Mouse (Mus musculus) adrenal gland, adult 18-20 months (tissue): Measurements from ENCODE around the gene Tcf7. TPM values are rescaled to one million over a fixed set of nuclear protein-coding genes. Genes with fewer than 3 reads are reported as not detected.

Source experiments
- DNase-seq, 2 experiments: peaks; one replicate each; pipeline ENCODE4 v3.0.0; 2021 to 2022; ENCODE audit warnings: low spot score in 2 of 2
- long read RNA-seq, 2 experiments: library from polyadenylated mRNA; stranded (forward); transcript quantifications; one replicate each; pipeline ENCODE4 v2.0.0; 2021
- total RNA-seq, 2 experiments: library from RNA; stranded (reverse); gene quantifications; 1 replicate in 1 of 2; 2 replicates in 1 of 2; pipeline ENCODE4 v1.2.3; 2021

The Tcf7 gene
- total RNA-seq: 10 to 100 TPM; 35.1 to 46.9 TPM
- long read RNA-seq, experiment 1, partial matches to known transcripts: 4 of 40 reads
- long read RNA-seq, experiment 1, other reads (novel, unspliced or antisense): 34 of 40 reads
- long read RNA-seq, experiment 2, partial matches to known transcripts: 3 of 14 reads
- long read RNA-seq, experiment 2, other reads (novel, unspliced or antisense): 11 of 14 reads

DNA sequence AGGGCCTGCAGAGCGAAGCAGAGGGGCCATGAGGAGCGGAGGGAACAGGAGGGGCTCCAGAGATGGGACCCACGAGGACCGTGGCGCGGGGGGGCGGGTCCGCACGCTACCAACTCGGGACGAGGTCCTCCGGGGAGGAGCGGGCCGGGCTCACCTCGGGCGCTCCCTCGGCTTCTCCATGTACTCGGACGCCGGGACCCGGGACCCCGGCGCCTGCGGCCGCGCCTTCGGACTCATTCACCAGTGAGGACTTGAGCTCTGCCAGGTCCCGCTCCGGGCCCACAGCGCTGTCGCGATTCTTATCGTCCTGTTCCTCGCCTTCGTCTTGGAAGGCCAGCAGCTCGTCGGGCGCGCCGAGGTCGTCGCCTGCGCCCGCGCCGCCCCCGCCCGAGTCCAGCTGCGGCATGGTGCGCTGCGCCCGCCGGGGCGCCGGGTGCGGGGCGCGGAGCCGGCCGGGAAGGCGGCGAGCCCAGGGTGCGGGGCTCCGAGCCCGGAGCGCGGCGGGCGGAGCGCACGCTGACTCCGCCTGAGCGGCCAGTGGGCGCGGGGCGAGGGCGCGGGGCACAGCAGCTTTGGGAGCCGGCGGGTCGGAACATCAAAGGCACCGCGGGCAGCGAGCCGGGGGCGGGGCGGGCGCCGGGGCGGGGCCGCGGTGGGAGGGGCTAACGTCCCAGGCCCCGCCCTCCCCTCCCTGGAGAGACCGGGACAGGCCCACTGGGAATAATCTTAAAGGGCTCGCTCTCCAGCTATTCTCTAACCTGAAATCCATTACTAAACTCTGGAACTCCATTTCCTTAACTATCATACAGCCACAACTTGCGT is at the start of gene Tcf7:
TSS of gene Tcf7 (minus strand) at position 241 of the 822 bp plus-strand sequence.
- peak; percentile 78 to 79 for DNase-seq

- no peak for DNase-seq
Measured at GRCm38 (mm10) chr11:52327313-52327712, 44.5 kb upstream of the Tcf7 start.

DNA sequence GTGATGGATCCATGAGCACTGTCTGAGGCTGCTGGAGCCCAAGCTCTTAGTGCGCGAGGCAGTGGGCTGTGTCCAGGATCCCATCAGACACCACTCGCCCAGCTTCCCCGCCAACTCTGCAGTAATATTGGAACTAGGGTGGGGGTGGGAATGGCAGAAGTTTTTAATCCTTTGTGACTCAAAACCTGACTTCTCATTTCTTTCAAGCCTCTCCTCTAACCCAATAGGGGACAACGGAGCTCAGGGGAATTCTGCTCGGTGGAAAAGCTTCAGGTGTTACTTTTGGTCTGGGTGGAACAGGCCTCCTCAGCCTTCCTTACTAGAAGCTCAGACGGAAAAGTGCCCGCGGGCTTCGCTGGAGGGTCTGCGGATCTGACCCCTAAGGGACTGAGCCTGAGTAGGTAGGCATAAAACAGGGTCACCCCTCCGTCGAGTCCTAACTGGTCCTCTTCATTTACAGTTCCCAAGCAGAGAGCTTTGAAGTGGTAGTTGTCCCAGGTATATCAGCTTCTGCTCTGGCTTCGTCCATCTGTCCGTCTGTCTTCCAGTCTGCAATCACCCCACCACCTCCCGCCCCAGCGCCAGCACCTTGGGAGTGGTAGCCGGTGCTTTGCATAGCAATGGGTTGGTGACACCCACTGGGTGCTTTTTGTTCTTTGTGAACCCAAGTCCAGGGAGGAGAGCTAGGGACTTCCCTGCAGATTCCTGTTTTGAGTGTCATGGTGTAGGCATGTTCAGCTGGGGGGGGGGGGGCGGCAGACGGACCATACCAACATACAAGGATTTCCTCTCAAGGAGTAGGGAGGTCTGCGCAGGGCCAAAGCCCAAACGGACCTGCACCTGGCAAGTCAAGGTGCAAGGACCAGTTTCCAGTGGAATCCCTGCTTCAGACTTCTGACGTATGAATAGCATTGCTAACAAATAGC is 41.9 kb upstream of the Tcf7 start:
- no peak for DNase-seq

DNA sequence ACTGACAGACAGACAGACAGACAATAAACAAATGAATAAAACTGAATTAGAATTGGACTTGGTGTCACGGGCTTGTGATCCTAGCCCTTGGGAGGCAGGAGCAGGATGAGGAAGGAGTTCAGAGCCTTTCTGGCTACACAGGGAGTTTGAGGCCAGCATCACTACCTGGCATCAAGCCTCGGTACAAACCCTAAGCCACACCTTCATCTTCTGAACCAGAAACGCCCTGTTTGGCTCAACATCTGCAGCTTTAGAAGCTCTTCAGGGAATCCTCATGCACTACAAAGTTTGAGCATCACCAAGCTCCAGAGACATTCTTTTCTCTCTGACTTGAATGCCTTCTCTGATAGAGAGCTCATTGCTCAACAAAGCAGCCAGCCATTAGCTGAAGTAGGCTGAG is 38.7 kb upstream of the Tcf7 start:
- no peak for DNase-seq

GRCm38 (mm10) chr11:52320529-52320928 is 37.7 kb upstream of the Tcf7 start:
- no peak for DNase-seq

GRCm38 (mm10) chr11:52319664-52320063 is 36.9 kb upstream of the Tcf7 start:
- no peak for DNase-seq

DNA sequence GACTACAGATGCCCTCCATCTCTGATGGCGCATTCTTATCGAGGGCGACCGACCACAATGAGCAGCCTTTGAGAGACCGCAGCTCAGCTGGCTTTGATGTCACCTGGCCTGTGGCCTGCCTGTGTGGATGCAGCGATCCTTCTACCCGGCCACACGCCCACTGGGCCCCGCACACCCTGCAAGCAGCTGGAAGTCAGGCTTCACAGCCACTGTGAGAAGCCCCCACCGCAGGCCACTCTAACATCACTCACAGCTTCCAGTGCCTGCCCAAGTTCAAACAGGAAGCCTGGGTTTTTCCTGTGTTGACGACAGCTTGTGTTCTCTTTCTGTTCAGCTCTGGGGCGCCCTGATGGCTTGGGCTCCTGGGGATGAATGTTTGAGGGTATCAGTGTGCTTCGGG is 35.6 kb upstream of the Tcf7 start:
- DNase-seq: no peak

DNA sequence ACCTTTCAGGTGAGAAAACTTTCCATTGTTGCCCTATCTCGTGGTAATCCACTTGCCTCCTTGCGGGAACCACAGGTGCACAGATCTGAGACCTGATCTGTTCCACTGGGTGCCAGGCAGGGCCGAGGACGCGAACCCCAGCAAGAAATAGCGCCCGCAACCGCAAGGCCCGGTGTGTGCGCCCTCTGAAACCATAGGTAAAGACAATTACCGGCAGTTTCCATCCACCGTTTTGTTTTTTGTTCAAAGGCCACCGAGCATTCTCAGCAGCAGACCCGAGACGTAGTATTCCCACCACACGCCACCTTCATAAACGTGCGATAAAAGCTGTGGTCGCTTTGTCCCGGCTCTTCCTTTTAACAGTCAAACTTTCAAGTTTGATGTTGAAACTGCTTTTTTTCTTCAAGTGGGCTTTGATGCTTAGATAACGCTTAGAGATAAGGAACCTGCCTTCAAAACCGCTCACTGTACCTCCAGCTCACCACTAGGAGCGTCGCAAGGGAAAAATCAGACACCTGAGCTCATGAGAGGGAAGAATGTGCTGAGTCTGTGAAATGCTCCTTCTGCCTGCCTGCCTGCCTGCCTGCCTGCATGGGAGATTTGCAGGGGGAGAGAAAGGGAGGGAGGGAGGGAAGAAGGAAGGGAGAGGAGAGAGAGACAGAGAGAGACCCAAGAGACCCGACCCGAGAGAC is 31.4 kb upstream of the Tcf7 start:
- no peak for DNase-seq

- DNase-seq: no peak
Measured at GRCm38 (mm10) chr11:52310709-52311108, 27.9 kb upstream of the Tcf7 start.

GRCm38 (mm10) chr11:52309487-52309886 is 26.7 kb upstream of the Tcf7 start:
- DNase-seq: no peak

- no peak for DNase-seq
Measured at GRCm38 (mm10) chr11:52306431-52306830, 23.6 kb upstream of the Tcf7 start.

- no peak for DNase-seq
Measured at GRCm38 (mm10) chr11:52305266-52305665, 22.5 kb upstream of the Tcf7 start.

DNA sequence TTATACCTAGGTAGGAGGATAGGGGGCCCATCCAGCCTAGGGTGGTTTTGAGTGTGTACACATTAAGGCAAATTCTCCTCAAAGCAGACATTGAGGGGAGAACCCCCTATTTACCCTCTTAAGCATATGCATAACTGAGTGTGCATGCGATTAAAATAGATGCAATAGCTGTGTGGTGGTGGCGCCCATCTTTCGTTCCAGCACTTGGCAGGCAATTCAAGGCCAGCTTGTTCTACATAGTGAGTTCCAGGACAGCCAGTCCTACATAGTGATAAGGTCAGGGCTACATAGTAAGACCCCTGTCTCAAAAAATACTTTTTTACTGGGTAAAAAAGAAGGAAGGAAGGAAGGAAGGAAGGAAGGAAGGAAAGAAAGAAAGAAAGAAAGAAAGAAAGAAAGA is 19.9 kb upstream of the Tcf7 start:
- no peak for DNase-seq

DNA sequence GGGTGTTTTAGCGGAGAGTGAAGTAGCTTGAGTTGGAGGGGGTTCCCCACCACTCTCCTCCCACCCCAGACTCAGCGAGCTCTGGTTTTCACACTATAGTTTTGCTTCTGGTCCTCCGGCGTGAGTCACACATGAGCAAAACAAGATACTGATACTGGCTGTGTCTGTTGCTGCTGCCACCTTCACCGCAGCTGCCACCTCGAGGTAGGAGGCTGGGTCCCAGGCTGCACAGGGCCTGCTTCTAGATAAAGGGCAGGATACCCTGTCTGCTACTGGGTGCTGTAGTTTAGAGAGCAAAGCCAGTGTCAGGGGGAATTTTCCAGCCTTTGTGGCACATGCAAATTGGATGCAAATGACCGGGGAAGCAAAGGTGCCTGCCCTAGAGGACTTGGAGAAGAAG is 16.9 kb upstream of the Tcf7 start:
- no peak for DNase-seq

DNA sequence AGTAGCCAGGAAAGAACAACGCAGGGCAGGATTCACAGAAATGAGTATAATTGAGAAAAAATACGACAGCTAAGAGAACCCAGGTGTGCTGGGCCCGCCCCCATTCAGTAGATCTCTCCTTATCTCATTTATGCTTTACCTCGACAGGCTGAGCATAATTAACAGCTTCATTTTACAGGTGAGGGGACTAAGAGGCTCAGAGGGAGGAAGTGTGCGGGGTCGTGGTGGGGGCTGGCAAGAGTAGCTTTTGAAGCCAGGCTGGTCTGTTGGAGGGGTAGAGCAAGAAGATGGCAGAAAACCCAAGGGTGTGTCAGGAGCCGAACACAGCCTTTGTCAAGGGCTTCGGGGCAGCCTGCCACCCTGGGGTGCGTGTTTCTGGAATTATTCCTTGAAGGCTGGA is 16.1 kb upstream of the Tcf7 start:
- DNase-seq: no peak

GRCm38 (mm10) chr11:52297352-52297751 is 14.5 kb upstream of the Tcf7 start:
- DNase-seq: peak; percentile 85

GRCm38 (mm10) chr11:52294103-52294502 is 11.3 kb upstream of the Tcf7 start:
- no peak for DNase-seq

GRCm38 (mm10) chr11:52292894-52293293 is 10.1 kb upstream of the Tcf7 start:
- no peak for DNase-seq

DNA sequence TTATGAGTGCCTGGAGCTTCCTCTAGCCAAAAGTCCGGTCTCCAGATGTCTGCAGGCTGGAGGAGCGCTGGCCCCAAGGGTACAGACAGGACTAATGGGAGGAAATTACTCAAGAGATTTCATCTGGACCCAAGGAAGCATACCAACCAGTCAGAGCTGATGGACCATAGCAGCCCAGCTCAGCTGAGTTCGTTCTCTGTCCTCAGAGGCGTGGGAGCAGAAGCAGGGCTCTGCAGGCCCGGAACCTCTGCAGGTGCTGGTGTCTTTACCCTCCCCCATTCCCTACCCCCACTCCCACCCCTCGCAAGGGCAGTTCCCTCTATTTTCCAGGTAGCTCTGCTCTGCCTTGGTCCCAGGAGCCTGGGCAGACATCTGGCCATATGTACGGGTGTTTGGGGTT is 9.5 kb upstream of the Tcf7 start:
- no peak for DNase-seq

GRCm38 (mm10) chr11:52286958-52287305 is 4.1 kb upstream of the Tcf7 start:
- no peak for DNase-seq

DNA sequence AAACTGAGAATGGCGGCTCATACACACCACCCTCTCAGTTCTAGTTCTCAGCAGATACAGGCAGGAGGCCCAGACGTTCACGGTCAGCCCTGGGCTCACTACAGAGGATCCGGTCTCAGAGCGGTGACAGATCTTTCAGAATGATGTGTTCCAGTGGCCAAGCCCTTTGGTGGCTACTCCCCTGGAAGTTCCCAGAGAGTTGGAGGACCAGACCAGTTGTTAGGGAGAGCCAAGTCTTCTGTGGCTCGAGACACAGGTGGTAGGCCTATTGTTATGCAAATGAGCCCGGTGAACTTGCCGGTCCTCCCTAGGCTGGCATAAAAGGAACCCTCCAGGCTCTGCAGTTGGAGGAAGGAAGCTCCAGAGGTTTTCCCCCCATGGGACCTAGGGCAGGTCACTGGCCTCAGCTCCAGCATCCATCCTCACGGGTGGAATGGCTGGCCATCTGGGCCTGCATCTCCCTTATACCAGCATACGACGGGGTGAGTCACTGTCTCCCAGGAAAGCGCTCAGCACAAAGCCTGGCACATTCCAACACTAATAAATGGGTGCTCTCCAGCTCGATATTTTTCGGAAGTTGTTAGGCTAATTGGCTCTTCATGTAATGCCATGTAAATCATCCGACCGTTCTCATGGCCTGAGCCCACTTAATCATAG is 3.6 kb upstream of the Tcf7 start:
- no peak for DNase-seq
